Mouse (Mus musculus) thymus, postnatal 0 days (tissue): ENCODE results near the gene Cript. TPM values are rescaled to one million over a fixed set of nuclear protein-coding genes. Genes with fewer than 3 reads are reported as not detected.

Experiments
- polyA plus RNA-seq: library from polyadenylated mRNA; unstranded; fragments of >200 nt; fragmentation: Nextera tagmentation; extraction: Ambion mirVana; gene quantifications from 2 replicates; pipeline ENCODE4 v1.2.1, GENCODE M21; 2015

Cript gene
- polyA plus RNA-seq, 1 experiment from 2014 or later, result 200 TPM

Other genes with a start within 250 kb of the Cript start
- gene Tmem247, start 108.2 kb upstream of the Cript start, polyA plus RNA-seq, result not detected in 2 replicates
- gene Atp6v1e2, start 77.7 kb upstream of the Cript start, polyA plus RNA-seq, result not detected in 2 replicates
- 3.1 and 3.8 TPM in 2 replicates for gene Rhoq, start 62.5 kb upstream of the Cript start, polyA plus RNA-seq
- 25.8 and 26.9 TPM in 2 replicates for gene Pigf, start 144 bp upstream of the Cript start, polyA plus RNA-seq
- 3.5 and 3.6 TPM in 2 replicates for gene Socs5, start 82.1 kb downstream of the Cript start, polyA plus RNA-seq
- 57.7 and 58.4 TPM in 2 replicates for gene Mcfd2, start 240.4 kb downstream of the Cript start, polyA plus RNA-seq